Mouse (Mus musculus) heart, embryonic 16.5 days (tissue): ENCODE measurements around the gene Chpt1. TPM values are rescaled to one million over a fixed set of nuclear protein-coding genes. Genes with fewer than 3 reads are reported as not detected.
A peak's percentile ranks its signal among the peaks of the same experiment; 100 is the strongest.
"Not testable (repeated sequence)": the region's sequence is repeated elsewhere in the genome, so short reads cannot be mapped to it uniquely, and the experiment has no call there.

ENCODE experiments used
- ATAC-seq: fragments of 200-750 bp; cut with Nextera tagmentation; replicated peaks from 2 replicates; pipeline ENCODE4 v1.8.0; 2017; ENCODE audit warnings: moderate number of reproducible peaks; ENCODE audit not compliant: insufficient read depth, low FRiP score; ENCODE audit errors: extremely low read depth
- H3K27ac ChIP-seq: fragments of 300-500 bp; sonication (generic); 2 replicates; pipeline ENCODE4 v1.5.1; 2014; ENCODE audit warnings: mild to moderate bottlenecking, low read length, control low read depth, moderate library complexity
- H3K27me3 ChIP-seq: fragments of 300-500 bp; sonication (generic); 2 replicates; pipeline ENCODE4 v1.6.1; 2014; ENCODE audit warnings: low read length, mixed read lengths; ENCODE audit not compliant: control insufficient read depth, insufficient read depth
- H3K36me3 ChIP-seq: fragments of 300-500 bp; sonication (generic); 2 replicates; pipeline ENCODE4 v1.6.1; 2014; ENCODE audit not compliant: control insufficient read depth, insufficient read depth
- H3K4me1 ChIP-seq: fragments of 300-500 bp; sonication (generic); 2 replicates; pipeline ENCODE4 v1.6.1; 2014; ENCODE audit warnings: low read length, mixed read lengths; ENCODE audit not compliant: control insufficient read depth, insufficient read depth
- H3K4me2 ChIP-seq: fragments of 300-500 bp; sonication (generic); 2 replicates; pipeline ENCODE4 v1.6.1; 2014; ENCODE audit warnings: low read depth, mild to moderate bottlenecking, control low read depth, low read length
- H3K4me3 ChIP-seq: fragments of 300-500 bp; sonication (generic); 2 replicates; pipeline ENCODE4 v1.5.1; 2014; ENCODE audit warnings: mild to moderate bottlenecking, control low read depth, low read length
- H3K9ac ChIP-seq: fragments of 300-500 bp; sonication (generic); 2 replicates; pipeline ENCODE4 v1.6.1; 2014; ENCODE audit warnings: low read length, control low read depth
- H3K9me3 ChIP-seq: fragments of 300-500 bp; sonication (generic); replicated peaks from 2 replicates; pipeline ENCODE4 v1.6.1; 2016; ENCODE audit warnings: low read length; ENCODE audit not compliant: control insufficient read depth
- WGBS: fragments of 180-500 bp; shearing (Covaris S2); extraction: QIAGEN DNeasy Blood & Tissue Kit; methylation state at CpG from one replicate; pipeline ENCODE4 v1.1.7; 2014; 5-methylcytosine and 5-hydroxymethylcytosine counted together
- polyA plus RNA-seq: library from polyadenylated mRNA; unstranded; fragments of >200 nt; fragmentation: Nextera tagmentation; extraction: Ambion mirVana; gene quantifications from 2 replicates; pipeline ENCODE4 v1.2.1, GENCODE M21; 2015

Gene Chpt1
- 20.0 and 28.2 TPM in 2 replicates for polyA plus RNA-seq

DNA sequence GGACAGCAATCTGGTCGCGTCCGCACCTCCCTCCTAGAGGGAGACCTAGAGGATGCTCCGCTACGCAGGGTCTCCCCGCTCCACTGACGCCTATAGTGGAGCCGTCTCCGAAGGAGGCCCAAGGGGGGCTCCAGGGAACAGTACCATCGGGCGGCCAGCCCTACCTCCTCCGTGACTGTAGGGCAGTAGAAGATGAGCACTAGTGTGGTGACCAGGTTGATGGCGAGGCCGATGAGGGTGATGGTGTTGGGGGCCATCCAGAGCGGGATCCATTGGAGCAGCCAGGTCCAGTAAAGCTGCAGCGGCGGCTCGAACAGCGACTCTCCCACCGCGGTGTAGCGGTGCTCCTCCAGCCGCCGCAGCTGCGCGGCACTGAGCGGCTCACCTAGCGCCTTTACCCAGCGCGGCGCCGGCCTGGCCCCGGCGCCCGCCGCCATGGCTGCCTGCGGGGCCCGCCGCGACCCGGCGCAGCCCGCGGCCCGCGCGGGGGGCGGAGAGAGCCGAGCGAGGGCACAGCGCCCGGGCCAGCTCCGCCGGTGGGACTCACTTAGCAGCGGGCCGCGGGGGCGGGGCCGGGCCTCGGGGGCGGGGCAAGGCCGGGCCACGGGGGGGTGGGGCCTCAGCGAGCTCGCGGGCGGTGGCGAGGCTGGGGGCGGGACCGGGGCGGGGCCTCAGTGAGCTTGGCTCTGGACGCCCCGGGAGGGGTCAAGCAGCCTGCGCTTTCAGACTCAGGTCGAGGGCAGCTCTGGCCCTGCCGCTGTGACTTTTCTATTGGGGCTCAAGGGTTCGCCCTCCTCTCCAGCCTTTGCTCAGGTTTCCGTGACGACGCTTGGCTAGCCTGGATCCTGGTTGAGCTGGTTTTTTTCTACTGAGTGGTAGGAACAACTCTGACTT, at the start of gene Chpt1:
Chpt1 (minus strand) TSS at position 653 of the 894 bp plus-strand sequence.
- ATAC-seq, result peak; percentile 96
- WGBS, result under 1% methylated on average over 50 of the region's 80 CpGs
- Histone ChIP-seq H3K9me3 (no peaks in the 10 kb centered on the region), H3K9ac (peak within 1 kb of the TSS; percentile 92), H3K27ac (peak within 1 kb of the TSS; percentile 77), H3K27me3 (no peaks in the 10 kb centered on the region), H3K36me3 (no peaks in the 10 kb centered on the region), H3K4me1 (peaks cover 13% of the 10 kb centered on the region), H3K4me3 (peak within 1 kb of the TSS; percentile 84), H3K4me2 (peak within 1 kb of the TSS; percentile 88)

DNA sequence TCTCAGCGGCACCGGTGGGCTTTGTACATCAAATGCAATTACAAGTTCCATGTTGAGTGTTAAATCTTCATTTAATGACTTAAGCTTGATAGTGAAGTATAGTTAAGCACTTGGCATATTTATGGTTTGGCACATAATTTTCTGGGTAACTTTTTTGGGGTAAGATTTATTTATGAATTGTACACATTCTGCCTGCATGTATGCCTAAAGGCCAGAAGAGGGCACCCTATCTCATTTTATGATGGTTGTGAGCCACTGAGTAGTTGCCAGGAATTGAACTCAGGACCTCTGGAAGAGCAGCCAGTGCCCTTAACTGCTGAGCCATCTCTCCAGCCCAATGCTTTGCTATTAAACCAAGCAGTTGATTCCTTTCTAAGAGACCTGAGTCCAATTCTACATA, 48.9 kb upstream of the Chpt1 start:
- Histone ChIP-seq H3K27ac (no peak overlapping the region), H3K9ac (no peak overlapping the region), H3K4me1 (no peaks in the 10 kb centered on the region), H3K9me3 (no peaks in the 10 kb centered on the region; the same call in 1 of the 2 replicates), H3K36me3 (no peaks in the 10 kb centered on the region), H3K4me3 (no peak overlapping the region), H3K4me2 (no peak overlapping the region), H3K27me3 (no peaks in the 10 kb centered on the region)
- 88% methylated on average over 2 of the region's 2 CpGs for WGBS
- ATAC-seq, result no peak

DNA sequence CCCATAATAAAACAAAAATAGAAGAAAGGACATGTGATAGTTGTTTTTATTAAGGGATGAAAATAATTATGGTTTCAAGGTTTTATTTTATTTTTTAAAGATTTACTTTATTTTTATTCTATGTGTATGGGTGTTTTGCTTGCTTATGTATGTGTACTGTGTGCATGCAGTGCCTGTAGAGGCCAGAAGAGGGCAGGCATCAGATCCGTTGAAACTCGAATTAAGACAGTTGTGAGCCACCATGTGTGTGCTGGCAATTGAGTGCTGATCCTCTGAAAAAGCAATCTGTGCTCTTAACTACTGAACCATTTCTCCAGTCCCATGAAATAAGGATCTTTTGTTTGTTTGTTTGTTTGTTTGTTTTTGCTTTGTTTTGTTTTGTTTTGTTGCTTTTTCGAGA, 46.4 kb upstream of the Chpt1 start:
- no peak for ATAC-seq
- 82% methylated on average over 3 of the region's 3 CpGs for WGBS

DNA sequence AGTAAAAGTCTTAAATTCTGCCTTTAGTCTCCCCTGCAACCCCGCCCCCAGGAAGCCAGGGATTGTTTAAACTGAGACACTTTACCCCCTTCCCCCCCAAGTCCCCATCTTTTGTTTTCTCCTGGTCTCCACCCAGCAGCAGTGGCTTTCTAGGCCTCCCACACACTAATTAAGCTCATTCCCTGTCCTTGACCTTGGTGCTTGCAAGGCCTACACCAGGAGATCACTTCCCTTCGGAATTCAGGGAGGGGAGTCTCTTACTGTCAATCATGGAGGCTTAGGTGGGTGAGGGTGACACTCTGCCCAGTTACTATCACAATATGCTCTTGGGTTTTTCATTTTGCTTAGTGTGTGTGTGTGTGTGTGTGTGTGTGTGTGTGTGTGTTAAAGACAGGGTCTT, 43.8 kb upstream of the Chpt1 start:
- Histone ChIP-seq H3K9me3 (peaks cover 7% of the 10 kb centered on the region), H3K4me1 (no peaks in the 10 kb centered on the region), H3K36me3 (no peaks in the 10 kb centered on the region), H3K27ac (no peak overlapping the region), H3K27me3 (no peaks in the 10 kb centered on the region), H3K4me3 (no peak overlapping the region), H3K4me2 (no peak overlapping the region), H3K9ac (no peak overlapping the region)
- 53% methylated on average over 2 of the region's 2 CpGs for WGBS
- no peak for ATAC-seq

More for the DNA sequence above, 46.4 kb upstream of the Chpt1 start:
- H3K4me3 ChIP-seq, result no peak overlapping the region
- no peak overlapping the region for H3K27ac ChIP-seq
- no peaks in the 10 kb centered on the region; the same call in 1 of the 2 replicates for H3K9me3 ChIP-seq
- no peak overlapping the region for H3K9ac ChIP-seq
- H3K4me2 ChIP-seq, result no peak overlapping the region
- no peaks in the 10 kb centered on the region for H3K4me1 ChIP-seq
- H3K27me3 ChIP-seq, result no peaks in the 10 kb centered on the region
- no peaks in the 10 kb centered on the region for H3K36me3 ChIP-seq

DNA sequence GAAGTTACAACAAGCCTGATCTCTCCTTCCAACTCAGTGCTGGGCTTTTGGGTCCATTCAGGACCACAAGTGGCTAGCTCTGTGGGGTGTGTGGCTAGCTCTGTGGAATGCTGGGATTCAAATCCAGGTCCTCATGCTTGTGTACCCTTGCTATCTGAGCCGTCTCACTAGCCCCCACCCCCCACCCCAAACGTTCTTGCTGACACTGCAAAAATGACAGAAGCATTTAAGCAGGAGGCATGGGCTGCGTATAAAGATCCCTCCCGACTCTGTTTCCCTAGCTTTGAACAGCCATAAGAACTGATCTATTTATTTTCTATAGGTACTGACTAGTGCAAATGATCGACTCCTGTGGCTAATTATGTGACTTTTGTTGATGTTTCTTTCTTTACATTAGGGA, 26.8 kb upstream of the Chpt1 start:
- Histone ChIP-seq H3K27me3 (no peaks in the 10 kb centered on the region), H3K4me3 (no peak overlapping the region), H3K4me2 (no peak overlapping the region), H3K27ac (no peak overlapping the region), H3K9me3 (peaks cover 3% of the 10 kb centered on the region; the same call in 1 of the 2 replicates), H3K36me3 (no peaks in the 10 kb centered on the region), H3K4me1 (no peaks in the 10 kb centered on the region), H3K9ac (no peak overlapping the region)
- no peak for ATAC-seq
- WGBS, result 64% methylated on average over 5 of the region's 5 CpGs

DNA sequence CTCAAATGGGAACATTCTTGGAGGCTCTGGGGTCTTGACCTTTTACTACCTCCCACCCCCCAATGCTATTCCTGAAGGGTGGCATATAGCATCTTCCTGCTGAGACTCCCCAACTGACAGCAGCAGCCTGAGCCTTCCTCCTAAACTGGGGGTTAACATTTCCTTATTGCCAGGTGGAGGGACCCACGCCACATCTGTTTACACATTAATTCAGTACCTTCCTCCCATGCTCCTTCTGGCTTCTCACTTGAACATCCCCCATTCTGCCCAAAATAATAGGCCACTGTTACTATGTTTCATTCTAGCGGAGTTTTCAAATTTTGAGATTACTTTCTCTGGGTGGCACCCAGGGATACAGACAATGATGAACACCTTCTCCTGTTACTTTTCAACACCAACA, 20.1 kb upstream of the Chpt1 start:
- H3K4me2 ChIP-seq, result no peak overlapping the region
- no peaks in the 10 kb centered on the region for H3K36me3 ChIP-seq
- H3K4me1 ChIP-seq, result no peaks in the 10 kb centered on the region
- H3K9me3 ChIP-seq, result no peaks in the 10 kb centered on the region
- H3K27me3 ChIP-seq, result no peaks in the 10 kb centered on the region
- WGBS, result 84% methylated on average over 2 of the region's 2 CpGs
- no peak overlapping the region for H3K9ac ChIP-seq
- no peak for ATAC-seq
- H3K27ac ChIP-seq, result no peak overlapping the region
- H3K4me3 ChIP-seq, result no peak overlapping the region

DNA sequence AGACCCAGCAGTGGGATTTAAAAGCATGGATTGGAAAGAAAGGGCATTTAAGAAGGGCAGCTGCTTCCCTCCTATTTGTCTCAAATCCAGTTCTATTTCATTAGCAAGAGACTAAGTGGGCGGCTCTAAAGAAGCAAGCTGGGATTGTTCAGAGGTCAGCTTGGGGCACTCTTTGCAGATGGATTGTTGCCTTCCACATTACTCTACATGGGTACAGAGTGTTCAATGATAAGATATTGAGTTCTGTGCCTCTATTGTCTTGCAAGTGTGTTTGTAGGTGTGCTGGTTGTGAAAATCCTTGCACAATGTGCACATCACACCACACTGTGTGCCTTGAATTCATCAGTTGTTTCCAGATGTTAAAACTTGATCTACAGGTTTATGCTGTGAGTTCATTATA, 19.3 kb upstream of the Chpt1 start:
- Histone ChIP-seq H3K27ac (no peak overlapping the region), H3K9me3 (no peaks in the 10 kb centered on the region), H3K9ac (no peak overlapping the region), H3K4me3 (no peak overlapping the region), H3K27me3 (no peaks in the 10 kb centered on the region), H3K36me3 (no peaks in the 10 kb centered on the region), H3K4me1 (no peaks in the 10 kb centered on the region), H3K4me2 (no peak overlapping the region)
- no peak for ATAC-seq
- 67% methylated on average over 1 of the region's 1 CpGs for WGBS

DNA sequence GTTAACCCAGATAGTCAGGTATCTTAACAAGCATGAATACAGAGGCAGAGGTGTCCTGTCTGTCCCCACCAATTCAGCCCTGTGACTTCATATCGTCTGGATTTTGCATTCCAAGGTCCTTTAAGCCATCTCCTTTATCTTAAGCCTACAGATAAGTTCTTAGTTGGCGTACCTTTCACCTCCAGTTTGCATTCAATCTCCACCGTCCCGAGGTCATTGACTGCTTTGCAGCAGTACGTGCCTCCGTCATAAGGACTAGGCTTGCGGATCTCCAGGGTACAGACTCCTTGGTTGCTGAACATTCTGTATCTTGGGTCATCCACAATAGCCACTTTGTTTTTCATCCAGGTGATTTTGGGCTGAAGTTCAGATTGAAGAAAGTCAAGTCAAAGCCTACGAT, 18.9 kb upstream of the Chpt1 start:
- H3K27ac ChIP-seq, result no peak overlapping the region
- ATAC-seq, result no peak
- H3K4me3 ChIP-seq, result no peak overlapping the region
- no peak overlapping the region for H3K9ac ChIP-seq
- no peaks in the 10 kb centered on the region for H3K36me3 ChIP-seq
- WGBS, result 65% methylated on average over 8 of the region's 8 CpGs
- H3K4me1 ChIP-seq, result no peaks in the 10 kb centered on the region
- no peaks in the 10 kb centered on the region for H3K27me3 ChIP-seq
- no peak overlapping the region for H3K4me2 ChIP-seq
- no peaks in the 10 kb centered on the region for H3K9me3 ChIP-seq

DNA sequence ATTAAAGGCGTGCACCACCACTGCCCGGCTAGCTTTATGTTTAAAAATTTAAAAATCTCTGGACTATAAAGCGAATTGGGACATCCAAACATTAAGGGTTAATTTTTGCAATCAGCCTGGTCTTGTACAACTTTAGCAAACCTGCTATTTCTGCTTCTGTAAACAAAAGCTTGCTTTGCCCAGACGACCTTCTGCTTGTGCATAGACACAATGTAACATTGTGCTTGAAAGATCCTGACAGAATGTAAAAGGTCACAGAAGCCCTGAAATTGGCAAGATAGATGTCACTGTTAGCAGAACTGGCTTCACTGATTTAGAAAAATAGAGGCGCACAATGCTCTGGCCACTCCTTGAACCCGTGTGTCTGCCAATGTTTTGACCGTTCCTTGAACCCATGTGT, 11.2 kb upstream of the Chpt1 start:
- not testable (repeated sequence) for H3K36me3 ChIP-seq, ATAC-seq, H3K4me3 ChIP-seq, H3K27ac ChIP-seq, H3K9me3 ChIP-seq, H3K4me1 ChIP-seq, H3K4me2 ChIP-seq, H3K27me3 ChIP-seq, H3K9ac ChIP-seq
- WGBS, result 75% methylated on average over 7 of the region's 7 CpGs
